8 mouse cellular contexts compared by ENCODE assay signal in the genomic region with DNA sequence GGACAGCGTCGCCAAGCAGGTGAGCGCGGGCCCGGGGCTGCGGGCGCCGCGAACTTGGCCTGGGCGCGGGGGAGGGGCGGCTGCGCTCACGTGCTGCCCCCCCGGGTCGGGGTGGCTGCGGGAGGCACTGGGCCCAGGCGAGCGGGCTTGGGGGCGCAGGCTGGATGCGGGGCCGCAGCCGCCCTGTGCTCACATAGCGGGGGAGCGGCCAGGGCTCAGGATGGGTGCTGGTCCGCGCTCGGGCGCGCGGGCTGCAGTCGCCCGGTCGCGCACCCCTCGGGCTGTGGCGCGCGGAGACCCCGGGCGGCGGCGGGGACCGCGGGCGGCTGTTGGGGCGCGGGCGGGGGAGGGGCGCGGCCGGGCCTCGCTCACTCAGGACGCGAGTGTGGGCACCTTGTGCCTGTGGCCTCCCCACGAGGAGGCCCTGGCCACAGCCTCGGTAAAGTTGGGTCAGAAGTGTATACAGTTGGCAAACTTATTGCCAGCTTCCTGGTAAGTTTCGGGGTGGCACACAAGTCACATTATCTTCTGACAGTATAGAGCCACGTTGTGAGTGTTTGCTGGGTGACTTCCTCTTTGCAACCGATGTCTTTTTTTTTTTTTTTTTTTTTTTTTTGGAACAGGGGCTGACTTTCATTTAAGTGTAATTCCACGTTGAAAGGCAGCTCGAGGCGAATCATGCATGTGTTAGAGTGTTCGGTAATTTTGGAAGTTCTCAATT. TPM values are rescaled to one million over a fixed set of nuclear protein-coding genes. Genes with fewer than 3 reads are reported as not detected.
DNase-seq lines count a peak whose midpoint lies in the region; ATAC-seq and TF ChIP-seq lines count a peak whose summit lies in the region.

No protein-coding gene starts in this region.

- no peaks in the 10 kb centered on the region for H3K36me3 ChIP-seq in heart, embryonic 15.5 days
- no peaks in the 10 kb centered on the region; the same call in 1 of the 2 replicates for H3K36me3 ChIP-seq in liver, embryonic 13.5 days

- H3K9me3 ChIP-seq in heart, embryonic 15.5 days (replicated peaks) = no peaks in the 10 kb centered on the region
- H3K9me3 ChIP-seq in liver, embryonic 13.5 days (replicated peaks) = no peaks in the 10 kb centered on the region

- peak overlapping the region; percentile 84 for H3K4me2 ChIP-seq in heart, embryonic 15.5 days
- peak overlapping the region; percentile 88 for H3K4me2 ChIP-seq in liver, embryonic 13.5 days

- TF ChIP-seq POLR2A in bone marrow, adult 2 months (IDR thresholded peaks at IDR 0.05; ENCODE audit: borderline replicate concordance, control insufficient read depth, low read depth, low read length) = 0 out of 2 replicates have a peak, but pooled peaks have one; percentile 11

- H3K27ac ChIP-seq in bone marrow, adult 2 months (ENCODE audit: control insufficient read depth, insufficient read depth, low read depth, low read length, poor library complexity) = peak overlapping the region; percentile 98
- peak overlapping the region; percentile 99 for H3K27ac ChIP-seq in heart, embryonic 15.5 days
- peak overlapping the region; percentile 91 for H3K27ac ChIP-seq in liver, embryonic 13.5 days

- ATAC-seq in heart, embryonic 15.5 days (replicated peaks; ENCODE audit: insufficient number of reproducible peaks, insufficient read depth, low FRiP score, low read depth) = peak; percentile 59
- peak; percentile 51 for ATAC-seq in liver, embryonic 13.5 days (ENCODE audit: low read depth)

- peak overlapping the region; percentile 97 for H3K9ac ChIP-seq in heart, embryonic 15.5 days
- H3K9ac ChIP-seq in liver, embryonic 13.5 days = peak overlapping the region; percentile 92

- 1% methylated on average over 60 of the region's 64 CpGs for WGBS in bone marrow, adult 2 months
- whole genome bisulfite sequencing in heart, embryonic 15.5 days = under 1% methylated on average over 54 of the region's 64 CpGs
- WGBS in liver, embryonic 13.5 days (ENCODE audit: insufficient replicate concordance) = 0% methylated on average over 53 of the region's 64 CpGs

- peak overlapping the region; percentile 94 for H3K4me3 ChIP-seq in bone marrow, adult 2 months (replicated peaks; ENCODE audit: control insufficient read depth, low read depth, low read length)
- H3K4me3 ChIP-seq in heart, embryonic 15.5 days = peak overlapping the region; percentile 98
- H3K4me3 ChIP-seq in liver, embryonic 13.5 days (replicated peaks) = peak overlapping the region; percentile 90

- H3K27me3 ChIP-seq in heart, embryonic 15.5 days = no peaks in the 10 kb centered on the region
- H3K27me3 ChIP-seq in liver, embryonic 13.5 days = no peaks in the 10 kb centered on the region

- peaks cover 9% of the 10 kb centered on the region for H3K4me1 ChIP-seq in bone marrow, adult 2 months (ENCODE audit: control insufficient read depth, insufficient read depth, low read length)
- H3K4me1 ChIP-seq in heart, embryonic 15.5 days (replicated peaks) = peaks cover 20% of the 10 kb centered on the region
- peaks cover 55% of the 10 kb centered on the region for H3K4me1 ChIP-seq in liver, embryonic 13.5 days (replicated peaks)

- TF ChIP-seq CTCF in bone marrow, adult 2 months (IDR thresholded peaks at IDR 0.05; ENCODE audit: control insufficient read depth, insufficient read depth, low read length) = no peak

- DNase-seq in embryo, embryonic 10.5 days (ENCODE audit: low spot score) = peak; percentile 60
- no peak for DNase-seq in embryo, embryonic 11 days
- DNase-seq in 3134 (ENCODE audit: extremely low read depth, insufficient read length, low spot score) = peak; percentile 57
- peak; percentile 34 for DNase-seq in liver, embryonic 13.5 days
- DNase-seq in naive thymus-derived CD4-positive, alpha-beta T cell, adult 2 months (ENCODE audit: low read depth) = peak; percentile 79
- DNase-seq in ovary, postnatal 36 days (ENCODE audit: low spot score) = no peak

RNA-seq across cellular contexts. Expression of gene Tbl1xr1, which starts 0.6 kb away (rescaled TPM):
- 10.8 and 32.5 TPM in 2 replicates for polyA plus RNA-seq in bone marrow, adult 2 months (2011; ENCODE audit: insufficient read depth, insufficient read length, low replicate concordance, missing spikeins)
- polyA plus RNA-seq in heart, embryonic 15.5 days (2015; fragmentation: Nextera tagmentation; extraction: Ambion mirVana) = 10.0 and 13.2 TPM in 2 replicates
- polyA plus RNA-seq in liver, embryonic 13.5 days (2015; fragmentation: Nextera tagmentation; extraction: Ambion mirVana) = 5.0 and 8.5 TPM in 2 replicates

Comparison
In these comparisons a context has a peak if more than half of its experiments do, and no peak if none do; other contexts are left out.
1. DNase-seq: peak in embryo, embryonic 10.5 days (single experiment), 3134 (single experiment), liver, embryonic 13.5 days (single experiment) and naive thymus-derived CD4-positive, alpha-beta T cell, adult 2 months (single experiment); none in embryo, embryonic 11 days (single experiment) and ovary, postnatal 36 days (single experiment).
2. Peak in every context shown above with its lines, with median percentiles within 50 percentile points of each other: H3K27ac ChIP-seq and H3K4me3 ChIP-seq.